Mouse (Mus musculus) stomach, postnatal 0 days (tissue): ENCODE measurements around the gene Ndst4. TPM values are rescaled to one million over a fixed set of nuclear protein-coding genes. Genes with fewer than 3 reads are reported as not detected.

Experiments used
- ATAC-seq: fragments of 200-750 bp; cut with Nextera tagmentation; 2 replicates; pipeline ENCODE4 v1.8.0; 2017; ENCODE audit not compliant: low FRiP score, low TSS enrichment
- DNase-seq: peaks from one replicate; pipeline ENCODE4 v3.0.0-alpha.2; 2016; ENCODE audit warnings: low spot score
- H3K27ac ChIP-seq: fragments of 300-500 bp; sonication (generic); replicated peaks from 2 replicates; pipeline ENCODE4 v1.5.1; 2014; ENCODE audit warnings: mild to moderate bottlenecking, control low read depth
- H3K27me3 ChIP-seq: fragments of 300-500 bp; sonication (generic); 2 replicates; pipeline ENCODE4 v1.6.1; 2014; ENCODE audit warnings: low read length; ENCODE audit not compliant: control insufficient read depth, insufficient read depth
- H3K36me3 ChIP-seq: fragments of 300-500 bp; sonication (generic); 2 replicates; pipeline ENCODE4 v1.6.1; 2014; ENCODE audit warnings: low read length, mixed read lengths; ENCODE audit not compliant: control insufficient read depth, insufficient read depth
- H3K4me1 ChIP-seq: fragments of 300-500 bp; sonication (generic); replicated peaks from 2 replicates; pipeline ENCODE4 v1.6.1; 2014; ENCODE audit warnings: antibody characterized with exemption; ENCODE audit not compliant: control insufficient read depth, insufficient read depth
- H3K4me2 ChIP-seq: fragments of 300-500 bp; sonication (generic); replicated peaks from 2 replicates; pipeline ENCODE4 v1.6.1; 2014; ENCODE audit warnings: low read depth, mild to moderate bottlenecking, control low read depth, moderate library complexity
- H3K4me3 ChIP-seq: fragments of 300-500 bp; sonication (generic); 2 replicates; pipeline ENCODE4 v1.5.1; 2014; ENCODE audit warnings: low read depth, low read length, control low read depth
- H3K9ac ChIP-seq: fragments of 300-500 bp; sonication (generic); 2 replicates; pipeline ENCODE4 v1.6.1; 2014; ENCODE audit warnings: mild to moderate bottlenecking, low read length, control low read depth, mixed read lengths
- H3K9me3 ChIP-seq: fragments of 300-500 bp; sonication (generic); 2 replicates; pipeline ENCODE4 v1.6.1; 2016; ENCODE audit warnings: low read length; ENCODE audit not compliant: control insufficient read depth
- CTCF ChIP-seq: IDR thresholded peaks from 2 replicates; pipeline ENCODE4 v1.5.1; 2016; ENCODE audit warnings: antibody characterized with exemption, low read depth, mild to moderate bottlenecking, moderate library complexity
- EP300 ChIP-seq: optimal IDR thresholded peaks from 2 replicates; pipeline ENCODE3; 2016; ENCODE audit warnings: antibody characterized with exemption
- WGBS: fragments of 180-500 bp; shearing (Covaris S2); extraction: QIAGEN DNeasy Blood & Tissue Kit; methylation state at CpG from one replicate; pipeline ENCODE4 v1.1.7; 2014; 5-methylcytosine and 5-hydroxymethylcytosine counted together
- polyA plus RNA-seq: library from polyadenylated mRNA; unstranded; fragments of >200 nt; fragmentation: Nextera tagmentation; extraction: Ambion mirVana; gene quantifications from 2 replicates; pipeline ENCODE4 v1.2.1, GENCODE M21; 2015

Gene Ndst4
- polyA plus RNA-seq, 1 experiment from 2014 or later = 0.16 TPM

DNA sequence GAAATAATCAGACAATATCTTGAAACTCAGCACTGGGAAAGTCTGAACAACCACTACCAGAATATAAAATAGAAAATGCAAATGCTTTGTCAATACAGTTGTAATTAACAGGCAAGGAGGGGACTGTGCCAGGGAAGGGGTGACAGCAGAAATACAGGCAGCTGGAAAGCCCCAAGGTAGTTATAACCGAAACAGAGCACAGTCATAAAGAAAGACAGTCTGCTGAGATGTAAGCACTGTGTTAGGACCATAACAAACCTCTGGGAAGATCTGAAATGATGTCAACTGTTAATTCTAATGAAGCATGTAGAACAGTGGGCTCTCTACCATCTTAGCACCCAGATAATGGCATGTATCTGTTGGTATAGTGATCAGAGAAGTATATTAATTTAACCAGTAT, 287.1 kb downstream of the Ndst4 start:
- no peak for ATAC-seq
- 77% methylated on average over 1 of the region's 1 CpGs for whole genome bisulfite sequencing
- no peak for DNase-seq
- Histone ChIP-seq H3K4me3 (no peak overlapping the region), H3K9me3 (no peaks in the 10 kb centered on the region), H3K36me3 (no peaks in the 10 kb centered on the region), H3K27ac (no peak overlapping the region), H3K4me1 (no peaks in the 10 kb centered on the region), H3K4me2 (no peak overlapping the region), H3K27me3 (no peaks in the 10 kb centered on the region), H3K9ac (no peak overlapping the region)
- TF ChIP-seq EP300 (no peak), CTCF (no peak)

DNA sequence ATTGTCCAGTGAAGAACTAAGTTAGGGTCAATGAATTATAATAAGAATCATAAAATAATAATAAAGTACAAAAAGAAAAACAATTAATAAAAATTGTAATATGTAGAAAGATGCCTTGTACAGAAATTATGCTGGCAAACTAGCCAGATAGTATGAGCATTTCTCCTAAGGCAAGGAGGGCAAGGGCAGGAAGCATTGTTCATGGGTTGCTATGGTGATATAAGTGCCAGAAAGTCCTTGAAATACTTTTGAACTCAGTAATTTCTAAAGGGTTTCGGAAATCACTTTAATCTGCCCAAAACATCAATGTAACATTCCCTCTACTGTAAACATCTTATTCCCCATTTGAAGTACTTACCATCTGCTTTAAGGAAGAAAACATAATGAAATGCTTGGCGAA, 319.1 kb downstream of the Ndst4 start:
- Histone ChIP-seq H3K27me3 (no peaks in the 10 kb centered on the region), H3K9me3 (no peaks in the 10 kb centered on the region), H3K4me2 (no peak overlapping the region), H3K27ac (no peak overlapping the region), H3K36me3 (no peaks in the 10 kb centered on the region), H3K4me3 (no peak overlapping the region), H3K4me1 (no peaks in the 10 kb centered on the region), H3K9ac (no peak overlapping the region)
- no peak for TF ChIP-seq EP300
- TF ChIP-seq CTCF = no peak
- WGBS = 66% methylated on average over 2 of the region's 2 CpGs
- ATAC-seq (no peak), DNase-seq (no peak)

DNA sequence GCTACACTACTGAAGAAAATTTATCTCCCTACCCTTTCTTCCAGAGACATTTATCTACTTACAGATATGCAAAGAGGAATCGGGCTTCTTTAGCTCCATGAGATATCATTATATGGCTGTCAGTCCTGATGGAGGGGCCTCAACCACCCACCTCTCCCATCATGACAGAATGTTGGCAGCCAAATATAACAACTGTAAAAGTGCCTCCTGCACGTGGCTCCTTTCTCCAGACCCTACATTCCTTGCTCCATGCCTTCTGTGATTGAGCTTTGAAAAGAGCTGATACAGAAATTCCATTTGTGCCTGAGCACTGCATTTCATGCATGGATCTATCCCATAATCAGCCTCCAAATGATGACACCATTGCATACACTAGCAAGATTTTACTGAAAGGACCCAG, 331.1 kb downstream of the Ndst4 start:
- no peaks in the 10 kb centered on the region for H3K36me3 ChIP-seq
- H3K27ac ChIP-seq = no peak overlapping the region
- no peaks in the 10 kb centered on the region for H3K27me3 ChIP-seq
- DNase-seq (no peak), ATAC-seq (no peak)
- no peaks in the 10 kb centered on the region for H3K9me3 ChIP-seq
- H3K4me3 ChIP-seq = no peak overlapping the region
- H3K4me1 ChIP-seq = no peaks in the 10 kb centered on the region
- TF ChIP-seq EP300 (no peak), CTCF (no peak)
- no peak overlapping the region for H3K9ac ChIP-seq
- WGBS = 68% methylated on average over 2 of the region's 2 CpGs
- H3K4me2 ChIP-seq = no peak overlapping the region

DNA sequence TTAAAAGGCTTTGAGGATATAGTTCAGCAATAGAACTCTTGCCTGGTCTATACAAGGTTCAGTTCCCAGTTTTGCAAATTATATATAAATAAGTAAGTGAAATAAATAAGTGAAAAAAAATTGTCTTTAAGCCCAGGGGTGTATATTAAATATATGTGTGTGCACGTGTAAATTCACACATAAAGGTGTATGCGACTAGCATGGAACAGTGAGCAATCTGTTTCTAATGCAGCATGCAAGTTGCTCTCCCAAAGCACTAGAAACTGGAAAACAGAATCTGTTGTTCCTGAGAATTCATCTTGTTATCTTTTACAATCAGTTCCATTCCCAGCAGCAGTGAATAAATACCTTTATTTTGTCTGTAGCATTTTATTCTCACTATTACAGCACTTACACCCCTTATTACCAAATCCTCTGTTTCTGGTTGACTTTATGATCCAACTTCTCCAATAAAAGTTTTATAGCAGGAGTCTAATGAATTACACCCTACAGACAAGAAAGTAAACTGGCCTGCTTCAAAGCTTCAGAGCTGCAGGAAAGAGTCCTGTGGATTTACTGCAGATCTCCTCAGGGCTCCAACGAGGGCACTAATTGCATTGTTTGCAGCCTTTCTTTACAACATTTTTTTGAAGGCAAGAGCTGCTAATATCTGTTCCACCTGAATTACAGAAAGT, 340.7 kb downstream of the Ndst4 start:
- Histone ChIP-seq H3K9ac (no peak overlapping the region), H3K27ac (no peak overlapping the region), H3K36me3 (no peaks in the 10 kb centered on the region), H3K4me3 (no peak overlapping the region), H3K9me3 (no peaks in the 10 kb centered on the region), H3K4me2 (no peak overlapping the region), H3K4me1 (no peaks in the 10 kb centered on the region), H3K27me3 (no peaks in the 10 kb centered on the region)
- DNase-seq (no peak), ATAC-seq (no peak)
- WGBS = 71% methylated on average over 3 of the region's 3 CpGs
- no peak for TF ChIP-seq EP300
- no peak for TF ChIP-seq CTCF

DNA sequence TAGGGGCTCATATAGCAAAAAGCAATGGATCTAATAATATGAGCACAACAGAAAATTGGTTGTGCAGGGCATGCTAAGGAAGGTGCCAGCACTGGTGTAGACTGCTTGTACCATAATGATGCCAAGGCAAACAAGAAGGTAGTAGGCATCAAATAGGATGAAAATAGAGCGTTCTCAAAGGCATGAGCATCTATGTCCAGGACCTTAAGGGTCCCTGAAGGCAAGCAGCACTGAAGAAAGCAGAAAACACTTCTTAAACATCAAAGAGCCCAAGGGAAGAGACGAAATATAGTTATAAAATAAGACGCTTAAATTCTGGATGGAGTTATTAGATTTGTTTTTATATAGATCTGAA, 341.2 kb downstream of the Ndst4 start:
- H3K9ac ChIP-seq = no peak overlapping the region
- H3K27ac ChIP-seq = no peak overlapping the region
- WGBS = 77% methylated on average over 3 of the region's 3 CpGs
- TF ChIP-seq CTCF = no peak
- no peak for TF ChIP-seq EP300
- no peaks in the 10 kb centered on the region for H3K9me3 ChIP-seq
- no peak for DNase-seq
- no peaks in the 10 kb centered on the region for H3K27me3 ChIP-seq
- no peaks in the 10 kb centered on the region for H3K36me3 ChIP-seq
- ATAC-seq = no peak
- no peaks in the 10 kb centered on the region for H3K4me1 ChIP-seq
- no peak overlapping the region for H3K4me2 ChIP-seq
- H3K4me3 ChIP-seq = no peak overlapping the region

DNA sequence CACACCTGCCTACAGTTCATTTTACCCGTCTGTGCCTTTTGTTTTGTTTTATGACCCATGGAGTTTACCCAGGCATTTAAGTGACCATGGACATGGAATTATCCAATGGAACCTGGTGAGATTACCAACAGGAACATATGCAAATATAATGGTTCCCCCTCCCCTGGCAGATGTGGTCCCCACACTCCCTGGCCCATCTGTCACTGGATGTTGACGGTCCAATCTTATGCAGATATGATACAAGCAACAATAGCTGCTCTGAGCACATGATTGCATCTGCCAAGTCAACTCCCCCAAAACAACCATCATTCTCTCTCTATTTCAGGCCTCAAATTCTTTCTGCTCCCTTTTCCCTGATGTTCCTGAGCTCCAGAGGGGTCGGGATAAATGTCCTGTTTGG, 342.5 kb downstream of the Ndst4 start:
- Histone ChIP-seq H3K36me3 (no peaks in the 10 kb centered on the region), H3K4me3 (no peak overlapping the region), H3K9me3 (no peaks in the 10 kb centered on the region), H3K4me2 (no peak overlapping the region), H3K27me3 (no peaks in the 10 kb centered on the region), H3K9ac (no peak overlapping the region), H3K27ac (no peak overlapping the region), H3K4me1 (no peaks in the 10 kb centered on the region)
- WGBS = 70% methylated on average over 3 of the region's 3 CpGs
- DNase-seq (no peak), ATAC-seq (no peak)
- no peak for TF ChIP-seq EP300
- TF ChIP-seq CTCF = no peak
